Mouse (Mus musculus): ENCODE data around the gene Gm20388.

The Gm20388 gene

GRCm38 (mm10) chr8:122194396-122194795, 2283.8 kb downstream of the Gm20388 start:
- no peak for DNase-seq (ENCODE audit: extremely low spot score, low spot score)

GRCm38 (mm10) chr8:122197342-122197741, 2286.7 kb downstream of the Gm20388 start:
- no peak for DNase-seq (ENCODE audit: extremely low spot score, low spot score)

DNA sequence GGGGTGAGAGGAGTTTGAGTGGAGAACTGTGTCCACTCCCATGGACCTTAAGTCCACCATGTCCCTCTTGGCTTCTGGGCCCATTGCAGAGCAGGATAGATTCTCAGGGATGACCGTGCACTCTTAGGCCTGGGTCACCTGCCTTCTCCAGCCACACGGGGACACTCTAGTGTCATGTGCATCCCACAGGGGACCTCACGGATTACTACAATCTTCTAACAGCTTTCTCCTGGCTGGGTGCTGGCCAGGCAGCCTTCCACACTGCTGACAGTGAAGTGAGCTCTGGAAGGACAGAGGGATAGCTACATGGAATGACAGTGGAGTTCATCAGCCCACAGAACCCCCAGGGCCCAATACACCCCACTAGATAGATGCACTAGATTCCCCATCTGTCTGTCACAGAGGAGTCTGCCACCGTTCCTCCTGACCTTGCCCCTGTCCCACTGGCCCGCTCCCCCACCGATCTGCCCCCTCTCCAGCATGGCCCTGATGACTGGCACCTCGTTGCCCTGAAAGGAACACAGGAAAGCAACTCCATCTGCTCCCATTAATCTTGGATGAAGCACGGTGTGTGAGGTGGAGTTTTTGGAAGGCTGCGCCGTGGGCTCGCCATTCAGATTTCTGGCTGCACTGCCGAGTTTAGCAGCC, 2287.9 kb downstream of the Gm20388 start:
- DNase-seq (ENCODE audit: extremely low spot score, low spot score) = no peak

GRCm38 (mm10) chr8:122199191-122199590, 2288.6 kb downstream of the Gm20388 start:
- DNase-seq (ENCODE audit: extremely low spot score, low spot score) = no peak

- DNase-seq (ENCODE audit: extremely low spot score, low spot score) = no peak
Observed at GRCm38 (mm10) chr8:122199841-122200240, 2289.2 kb downstream of the Gm20388 start.

- DNase-seq (ENCODE audit: extremely low spot score, low spot score) = no peak
Observed at GRCm38 (mm10) chr8:122211591-122211990, 2300.9 kb downstream of the Gm20388 start.

- no peak for DNase-seq (ENCODE audit: extremely low spot score, low spot score)
Observed at GRCm38 (mm10) chr8:122215630-122216029, 2305.0 kb downstream of the Gm20388 start.

DNA sequence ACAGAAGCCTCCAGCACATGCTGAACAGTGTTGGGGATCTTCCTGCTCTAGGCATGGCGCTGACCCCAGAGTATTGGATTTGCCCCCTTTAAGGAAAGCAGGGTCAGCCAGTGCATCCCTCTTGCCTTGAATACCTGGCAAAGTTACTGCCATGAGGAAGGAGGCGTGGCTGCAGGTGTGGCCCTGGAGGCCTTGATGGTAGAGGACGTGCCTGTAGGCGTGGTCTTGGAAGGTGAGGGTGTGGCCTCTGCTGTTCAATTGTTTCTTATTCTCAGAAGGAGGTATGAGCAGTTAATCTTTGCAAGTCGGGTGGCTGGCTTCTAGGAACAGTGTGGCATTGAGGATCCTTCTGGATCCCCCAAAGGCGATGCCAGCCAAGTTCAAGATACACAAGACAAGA, 2305.8 kb downstream of the Gm20388 start:
- DNase-seq (ENCODE audit: extremely low spot score, low spot score) = no peak

- DNase-seq (ENCODE audit: extremely low spot score, low spot score) = no peak
Observed at GRCm38 (mm10) chr8:122217456-122218177, 2307.0 kb downstream of the Gm20388 start.

GRCm38 (mm10) chr8:122223976-122224649, 2313.5 kb downstream of the Gm20388 start:
- DNase-seq (ENCODE audit: extremely low spot score, low spot score) = no peak

DNA sequence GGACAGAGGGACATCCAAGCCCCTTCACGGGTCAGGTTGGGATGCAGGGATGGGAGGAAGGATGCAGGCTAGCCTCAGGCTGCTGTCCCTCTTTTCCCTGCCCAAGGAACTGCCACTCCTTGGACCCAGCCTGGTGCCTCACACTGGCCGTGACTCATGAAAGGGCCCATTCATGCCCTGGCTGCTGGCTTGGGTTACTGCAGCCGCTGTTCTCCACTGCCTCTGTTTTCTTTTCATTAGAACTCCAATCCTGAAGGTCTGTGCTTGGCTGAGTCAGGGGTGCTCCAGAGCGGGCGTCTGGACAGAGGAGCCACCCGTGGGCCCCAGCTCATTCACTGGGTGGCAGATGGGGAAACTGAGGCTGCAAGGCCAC, 2314.0 kb downstream of the Gm20388 start:
- no peak for DNase-seq (ENCODE audit: extremely low spot score, low spot score)

GRCm38 (mm10) chr8:122225446-122225845, 2314.8 kb downstream of the Gm20388 start:
- DNase-seq (ENCODE audit: extremely low spot score, low spot score) = no peak

DNA sequence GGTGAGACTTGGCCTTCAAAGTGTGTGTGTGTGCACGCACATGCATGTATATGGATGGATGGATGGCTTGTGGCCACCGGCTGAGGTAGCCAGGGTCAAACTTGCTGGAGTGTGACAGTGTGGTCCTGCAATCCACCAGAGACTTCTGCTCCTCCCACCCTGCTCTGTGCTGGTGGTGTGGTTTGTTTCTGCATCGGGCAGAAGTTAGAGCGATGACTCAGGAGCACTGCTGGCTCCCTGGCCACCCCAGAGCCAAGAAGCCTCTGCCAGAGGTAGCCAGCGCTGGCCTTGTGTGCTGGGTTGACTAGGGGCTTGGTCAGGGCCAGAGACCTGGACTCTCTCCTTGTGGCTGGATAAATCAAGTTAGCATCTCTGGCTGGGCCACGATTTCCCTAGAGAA, 2316.7 kb downstream of the Gm20388 start:
- DNase-seq (ENCODE audit: extremely low spot score, low spot score) = no peak

- DNase-seq (ENCODE audit: extremely low spot score, low spot score) = no peak
Observed at GRCm38 (mm10) chr8:122228792-122229575, 2318.3 kb downstream of the Gm20388 start.

- peak; percentile 42 for DNase-seq (ENCODE audit: extremely low spot score, low spot score)
Observed at GRCm38 (mm10) chr8:122229819-122230711, 2319.4 kb downstream of the Gm20388 start.

GRCm38 (mm10) chr8:122230712-122231337, 2320.2 kb downstream of the Gm20388 start:
- peak; percentile 89 for DNase-seq (ENCODE audit: extremely low spot score, low spot score)

GRCm38 (mm10) chr8:122234055-122234454, 2323.4 kb downstream of the Gm20388 start:
- DNase-seq (ENCODE audit: extremely low spot score, low spot score) = peak; percentile 37

- no peak for DNase-seq (ENCODE audit: extremely low spot score, low spot score)
Observed at GRCm38 (mm10) chr8:122236521-122236920, 2325.9 kb downstream of the Gm20388 start.

DNA sequence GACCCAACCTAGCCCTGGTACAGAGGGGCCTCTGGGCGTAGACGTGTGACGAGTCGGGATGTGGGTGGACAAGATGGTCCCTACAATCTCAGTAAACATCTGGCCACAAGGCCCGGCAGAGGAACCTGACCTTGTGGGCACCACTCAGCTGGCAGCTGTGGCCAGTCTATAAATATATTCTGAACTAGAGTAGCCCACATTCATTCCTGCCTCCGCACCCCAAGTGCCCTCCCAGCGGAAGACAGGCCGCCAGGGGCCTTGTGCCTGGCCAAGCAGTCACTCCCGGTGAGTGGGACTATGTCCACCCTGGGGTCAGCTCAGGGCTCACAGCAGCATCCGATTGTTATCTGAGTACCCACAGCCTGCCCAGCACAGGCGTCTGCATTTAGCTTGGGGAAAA, 2327.6 kb downstream of the Gm20388 start:
- no peak for DNase-seq (ENCODE audit: extremely low spot score, low spot score)

DNA sequence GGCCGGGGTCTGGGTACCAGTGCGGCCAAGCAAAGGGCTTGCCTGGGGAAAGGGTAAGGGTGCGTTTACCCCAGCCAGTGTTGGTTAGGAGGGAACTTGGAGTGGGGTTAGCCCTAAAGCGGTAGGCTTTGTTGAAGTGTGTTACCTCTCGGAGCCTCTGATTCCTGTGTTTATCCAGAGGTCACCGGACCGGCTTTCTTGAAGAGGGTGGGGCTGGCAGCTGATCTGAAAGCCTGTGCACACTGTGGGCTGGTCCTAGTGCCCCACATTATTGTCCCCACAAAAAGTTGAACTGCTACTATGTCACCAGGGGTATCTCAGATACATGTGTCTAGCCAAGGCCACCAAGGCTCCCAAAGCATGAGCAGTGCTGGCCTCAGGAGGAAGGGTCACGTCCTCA, 2328.1 kb downstream of the Gm20388 start:
- DNase-seq (ENCODE audit: extremely low spot score, low spot score) = no peak
